Mouse (Mus musculus) urinary bladder, postnatal 0 days (tissue): ENCODE data around the gene Gm10198. TPM values are rescaled to one million over a fixed set of nuclear protein-coding genes. Genes with fewer than 3 reads are reported as not detected.

Experiments used
- polyA plus RNA-seq: library from polyadenylated mRNA; unstranded; fragments of >200 nt; fragmentation: Nextera tagmentation; extraction: Ambion mirVana; gene quantifications from 2 replicates; pipeline ENCODE4 v1.2.1, GENCODE M21; 2015

Gm10198 gene
- polyA plus RNA-seq, result not detected in 2 replicates

GRCm38 (mm10) chr13:111592485-111592884 is at the start of gene Gm10198:
Gene Gm10198, plus strand, starts transcription at chr13:111592785.

Other genes starting within 250 kb of the Gm10198 start
- 36.0 and 44.8 TPM in 2 replicates for gene Gpbp1, start 102.7 kb upstream of the Gm10198 start, polyA plus RNA-seq
- gene Gm49496, start 42.8 kb upstream of the Gm10198 start, polyA plus RNA-seq, result not detected in 2 replicates
- 7.4 and 9.1 TPM in 2 replicates for gene Mier3, start 88.2 kb downstream of the Gm10198 start, polyA plus RNA-seq
- gene Map3k1, start 216.2 kb downstream of the Gm10198 start, polyA plus RNA-seq, result 8.2 and 9.8 TPM in 2 replicates